8 mouse cellular contexts compared by ENCODE assay signal in genomic region chr17:55976255-55976862, GRCm38 (mm10). TPM values are rescaled to one million over a fixed set of nuclear protein-coding genes. Genes with fewer than 3 reads are reported as not detected.
DNase-seq lines count a peak whose midpoint lies in the region; ATAC-seq and TF ChIP-seq lines count a peak whose summit lies in the region.

No protein-coding gene starts in this region.

- H3K4me1 ChIP-seq in liver, adult 2 months (ENCODE audit: control insufficient read depth, insufficient read depth, low read length), result peaks cover 4% of the 10 kb centered on the region
- no peaks in the 10 kb centered on the region for H3K4me1 ChIP-seq in midbrain, postnatal 0 days (ENCODE audit: insufficient read depth, low read length)

- peak; percentile 78 for DNase-seq in 3134 (ENCODE audit: extremely low read depth, insufficient read length, low spot score)
- peak; percentile 62 for DNase-seq in WW6 (ENCODE audit: low read depth, low spot score)
- DNase-seq in gastrocnemius, postnatal 25 days, result peak; percentile 58
- peak; percentile 75 for DNase-seq in kidney, adult 11 months
- DNase-seq in liver, adult 2 months (ENCODE audit: extremely low read depth, low read depth, low spot score), result peak; percentile 86
- DNase-seq in midbrain, postnatal 0 days (ENCODE audit: low spot score), result peak; percentile 89
- DNase-seq in spleen, postnatal 10 days (ENCODE audit: low spot score in 2 of 2), result peak; percentile 37 to 79

- no peak overlapping the region for H3K4me2 ChIP-seq in midbrain, postnatal 0 days (ENCODE audit: low read depth, low read length, poor library complexity, severe bottlenecking)

- WGBS in liver, adult 2 months, result 13% methylated on average over 13 of the region's 13 CpGs
- 19% methylated on average over 13 of the region's 13 CpGs for WGBS in midbrain, postnatal 0 days

- no peak for TF ChIP-seq POLR2A in liver, adult 2 months (IDR thresholded peaks at IDR 0.05; ENCODE audit: extremely low read depth, insufficient read depth, low read length)

- H3K4me3 ChIP-seq in liver, adult 2 months (ENCODE audit: insufficient read depth, low read depth, low read length), result no peak overlapping the region; the same call in 1 of the 2 replicates
- H3K4me3 ChIP-seq in midbrain, postnatal 0 days (ENCODE audit: low read depth, low read length), result no peak overlapping the region

- peak; percentile 90 for TF ChIP-seq CTCF in liver, adult 2 months (IDR thresholded peaks at IDR 0.05; ENCODE audit: low read depth, low read length)
- peak; percentile 88 for TF ChIP-seq CTCF in midbrain, postnatal 0 days (IDR thresholded peaks at IDR 0.05)

- no peak overlapping the region for H3K9ac ChIP-seq in liver, adult 2 months (ENCODE audit: low read depth, low read length)
- no peak overlapping the region; the same call in 1 of the 2 replicates for H3K9ac ChIP-seq in midbrain, postnatal 0 days (replicated peaks; ENCODE audit: low read length, poor library complexity, severe bottlenecking)

- H3K36me3 ChIP-seq in liver, adult 2 months (ENCODE audit: control insufficient read depth, insufficient read depth, low read length), result no peaks in the 10 kb centered on the region
- H3K36me3 ChIP-seq in midbrain, postnatal 0 days (ENCODE audit: insufficient read depth, low read length), result peaks cover 23% of the 10 kb centered on the region; the same call in 1 of the 2 replicates

- ATAC-seq in common myeloid progenitor, adult 5-6 weeks (replicated peaks; ENCODE audit: low read depth, poor library complexity, severe bottlenecking), result peak; percentile 99
- ATAC-seq in midbrain, postnatal 0 days (ENCODE audit: low FRiP score), result peak; percentile 81

- no peaks in the 10 kb centered on the region for H3K9me3 ChIP-seq in midbrain, postnatal 0 days (ENCODE audit: low read length)

- no peaks in the 10 kb centered on the region for H3K79me2 ChIP-seq in liver, adult 2 months (ENCODE audit: control insufficient read depth, insufficient read depth, low read length)

- H3K27me3 ChIP-seq in liver, adult 2 months (ENCODE audit: control insufficient read depth, insufficient read depth, low read length), result peaks cover under 1% of the 10 kb centered on the region; the same call in 1 of the 2 replicates
- H3K27me3 ChIP-seq in midbrain, postnatal 0 days (ENCODE audit: insufficient read depth, low read length), result no peaks in the 10 kb centered on the region

- H3K27ac ChIP-seq in liver, adult 2 months (replicated peaks; ENCODE audit: insufficient read depth, low read depth, low read length), result no peak overlapping the region
- peak overlapping the region; percentile 18; the same call in 1 of the 2 replicates for H3K27ac ChIP-seq in midbrain, postnatal 0 days (ENCODE audit: low read depth, low read length)

RNA-seq across cellular contexts. Expression of gene Shd, which starts 6.1 kb away (rescaled TPM):
- not detected in 2 replicates for total RNA-seq in common myeloid progenitor, adult 5-6 weeks (2017)
- under 1 TPM in 1 of 2 experiments, not detected in 1; 0.28 TPM for total RNA-seq in gastrocnemius, postnatal 25 days (2021)
- not detected in 2 replicates for total RNA-seq in liver, adult 2 months (2014; rRNA removed)
- 0.20 and 0.35 TPM in 2 replicates for polyA plus RNA-seq in liver, adult 2 months (2012; rRNA removed)
- total RNA-seq in midbrain, postnatal 0 days (2014; rRNA removed), result 227 and 253 TPM in 2 replicates
- 172 and 188 TPM in 2 replicates for polyA plus RNA-seq in midbrain, postnatal 0 days (2015; fragmentation: Nextera tagmentation; extraction: Ambion mirVana)

RNA-seq across cellular contexts. Expression of gene Fsd1, which starts 9.9 kb away (rescaled TPM):
- total RNA-seq in common myeloid progenitor, adult 5-6 weeks (2017), result not detected in 2 replicates
- total RNA-seq in gastrocnemius, postnatal 25 days (2021), result not detected
- total RNA-seq in liver, adult 2 months (2014; rRNA removed), result not detected in 2 replicates
- not detected in 2 replicates for polyA plus RNA-seq in liver, adult 2 months (2012; rRNA removed)
- total RNA-seq in midbrain, postnatal 0 days (2014; rRNA removed), result 122 and 129 TPM in 2 replicates
- polyA plus RNA-seq in midbrain, postnatal 0 days (2015; fragmentation: Nextera tagmentation; extraction: Ambion mirVana), result 188 and 225 TPM in 2 replicates

RNA-seq across cellular contexts. Expression of gene Yju2, which starts 17.5 kb away (rescaled TPM):
- total RNA-seq in common myeloid progenitor, adult 5-6 weeks (2017), result 23.9 and 28.4 TPM in 2 replicates
- total RNA-seq in gastrocnemius, postnatal 25 days (2021), result 1 to 10 TPM; 7.8 TPM
- total RNA-seq in liver, adult 2 months (2014; rRNA removed), result 3.6 and 4.1 TPM in 2 replicates
- 3.4 and 4.1 TPM in 2 replicates for polyA plus RNA-seq in liver, adult 2 months (2012; rRNA removed)
- 9.8 and 10.1 TPM in 2 replicates for total RNA-seq in midbrain, postnatal 0 days (2014; rRNA removed)
- polyA plus RNA-seq in midbrain, postnatal 0 days (2015; fragmentation: Nextera tagmentation; extraction: Ambion mirVana), result 14.6 and 16.1 TPM in 2 replicates

RNA-seq across cellular contexts. Expression of gene Ebi3, which starts 23.9 kb away (rescaled TPM):
- 7.8 and 9.0 TPM in 2 replicates for total RNA-seq in common myeloid progenitor, adult 5-6 weeks (2017)
- total RNA-seq in gastrocnemius, postnatal 25 days (2021), result under 1 TPM in 1 of 2 experiments, not detected in 1; 0.31 TPM
- total RNA-seq in liver, adult 2 months (2014; rRNA removed), result 0.18 and 1.3 TPM in 2 replicates
- 0.61 and 2.3 TPM in 2 replicates for polyA plus RNA-seq in liver, adult 2 months (2012; rRNA removed)
- total RNA-seq in midbrain, postnatal 0 days (2014; rRNA removed), result 2.5 and 3.0 TPM in 2 replicates
- polyA plus RNA-seq in midbrain, postnatal 0 days (2015; fragmentation: Nextera tagmentation; extraction: Ambion mirVana), result 7.4 and 8.2 TPM in 2 replicates

RNA-seq across cellular contexts. Expression of gene Zfp119b, which starts 27.1 kb away (rescaled TPM):
- 3.2 and 3.4 TPM in 2 replicates for total RNA-seq in common myeloid progenitor, adult 5-6 weeks (2017)
- 1 to 10 TPM; 3.0 to 3.1 TPM for total RNA-seq in gastrocnemius, postnatal 25 days (2021)
- total RNA-seq in liver, adult 2 months (2014; rRNA removed), result 3.1 and 4.3 TPM in 2 replicates
- polyA plus RNA-seq in liver, adult 2 months (2012; rRNA removed), result 0.26 and 0.40 TPM in 2 replicates
- 2.8 and 3.5 TPM in 2 replicates for total RNA-seq in midbrain, postnatal 0 days (2014; rRNA removed)
- polyA plus RNA-seq in midbrain, postnatal 0 days (2015; fragmentation: Nextera tagmentation; extraction: Ambion mirVana), result 5.7 and 6.6 TPM in 2 replicates

Comparison
In these comparisons a context has a peak if more than half of its experiments do, and no peak if none do; other contexts are left out.
1. RNA of gene Shd, which starts 6.1 kb away (total RNA-seq): 227 to 253 TPM in midbrain, postnatal 0 days; 0.28 TPM in gastrocnemius, postnatal 25 days, not detected in liver, adult 2 months and not detected in common myeloid progenitor, adult 5-6 weeks; every median in the first group is over 100 times any median in the second.
2. RNA of gene Fsd1, which starts 9.9 kb away (total RNA-seq): 122 to 129 TPM in midbrain, postnatal 0 days; not detected in gastrocnemius, postnatal 25 days, not detected in common myeloid progenitor, adult 5-6 weeks and not detected in liver, adult 2 months; every median in the first group is over 100 times any median in the second.
3. Peak in every context shown above with its lines, with median percentiles within 50 percentile points of each other: DNase-seq.